Mouse (Mus musculus) liver, postnatal 0 days (tissue): Measurements from ENCODE around the gene Cyp4x1. TPM values are rescaled to one million over a fixed set of nuclear protein-coding genes. Genes with fewer than 3 reads are reported as not detected.

Experiments used
- ATAC-seq: fragments of 200-750 bp; cut with Nextera tagmentation; 2 replicates; pipeline ENCODE4 v1.8.0; 2017; ENCODE audit warnings: mild to moderate bottlenecking, moderate library complexity
- DNase-seq: peaks from one replicate; pipeline ENCODE4 v3.0.0-alpha.2; 2016
- H3K27ac ChIP-seq: fragments of 300-500 bp; sonication (generic); 2 replicates; pipeline ENCODE4 v1.5.1; 2014; ENCODE audit warnings: antibody characterized with exemption, moderate library complexity, mild to moderate bottlenecking, low read depth
- H3K27me3 ChIP-seq: fragments of 300-500 bp; sonication (generic); 2 replicates; pipeline ENCODE4 v1.6.1; 2014; ENCODE audit warnings: low read length, control low read depth, mixed read lengths; ENCODE audit not compliant: insufficient read depth
- H3K36me3 ChIP-seq: fragments of 300-500 bp; sonication (generic); replicated peaks from 2 replicates; pipeline ENCODE4 v1.6.1; 2014; ENCODE audit warnings: mild to moderate bottlenecking, control low read depth, low read length, moderate library complexity, mixed read lengths; ENCODE audit not compliant: insufficient read depth
- H3K4me1 ChIP-seq: fragments of 300-500 bp; sonication (generic); 2 replicates; pipeline ENCODE4 v1.6.1; 2014; ENCODE audit warnings: antibody characterized with exemption, mild to moderate bottlenecking, control low read depth; ENCODE audit not compliant: insufficient read depth
- H3K4me2 ChIP-seq: fragments of 300-500 bp; sonication (generic); 2 replicates; pipeline ENCODE4 v1.6.1; 2014; ENCODE audit warnings: low read depth, mild to moderate bottlenecking, low read length, moderate library complexity, mixed read lengths
- H3K4me3 ChIP-seq: fragments of 300-500 bp; sonication (generic); 2 replicates; pipeline ENCODE4 v1.5.1; 2014; ENCODE audit warnings: low read depth, low read length
- H3K9ac ChIP-seq: fragments of 300-500 bp; sonication (generic); replicated peaks from 2 replicates; pipeline ENCODE4 v1.6.1; 2014; ENCODE audit warnings: mild to moderate bottlenecking, moderate library complexity
- H3K9me3 ChIP-seq: fragments of 300-500 bp; sonication (generic); 2 replicates; pipeline ENCODE4 v1.6.1; 2016; ENCODE audit warnings: mild to moderate bottlenecking, control low read depth, low read length, mixed read lengths
- CTCF ChIP-seq: sonication (generic); IDR thresholded peaks from 2 replicates; pipeline ENCODE4 v1.5.1; 2016; ENCODE audit warnings: antibody characterized with exemption, low read depth
- EP300 ChIP-seq: IDR thresholded peaks from 2 replicates; pipeline ENCODE4 v1.6.1; 2016; ENCODE audit warnings: antibody characterized with exemption, low read depth, mild to moderate bottlenecking
- WGBS: fragments of 180-500 bp; shearing (Covaris S2); extraction: QIAGEN DNeasy Blood & Tissue Kit; methylation state at CpG from one replicate; pipeline ENCODE4 v1.1.7; 2014; ENCODE audit not compliant: insufficient replicate concordance; 5-methylcytosine and 5-hydroxymethylcytosine counted together
- polyA plus RNA-seq: library from polyadenylated mRNA; unstranded; fragments of >200 nt; fragmentation: Nextera tagmentation; extraction: Ambion mirVana; gene quantifications from 2 replicates; pipeline ENCODE4 v1.2.1, GENCODE M21; 2015

Gene Cyp4x1
- polyA plus RNA-seq, 1 experiment from 2014 or later = 0.04 TPM

GRCm38 (mm10) chr4:115093331-115093864, 40.7 kb downstream of the Cyp4x1 start:
- DNase-seq (no peak), ATAC-seq (no peak)
- 86% methylated on average over 4 of the region's 4 CpGs for WGBS
- Histone ChIP-seq H3K4me1 (peaks cover 50% of the 10 kb centered on the region), H3K4me2 (peak overlapping the region; percentile 91; the same call in 1 of the 2 replicates), H3K27ac (no peak overlapping the region), H3K9ac (0 out of 2 replicates have a peak overlapping the region, but pooled peaks have one; percentile 6), H3K9me3 (no peaks in the 10 kb centered on the region), H3K27me3 (no peaks in the 10 kb centered on the region), H3K4me3 (no peak overlapping the region), H3K36me3 (no peaks in the 10 kb centered on the region)
- TF ChIP-seq CTCF (no peak), EP300 (no peak)

- ATAC-seq = no peak
- Histone ChIP-seq H3K4me1 (peaks cover 52% of the 10 kb centered on the region), H3K27me3 (no peaks in the 10 kb centered on the region), H3K4me2 (no peak overlapping the region), H3K9me3 (no peaks in the 10 kb centered on the region), H3K27ac (no peak overlapping the region), H3K9ac (no peak overlapping the region), H3K36me3 (no peaks in the 10 kb centered on the region), H3K4me3 (no peak overlapping the region)
- 72% methylated on average over 3 of the region's 3 CpGs for WGBS
- TF ChIP-seq EP300 (no peak), CTCF (no peak)
- no peak for DNase-seq
Observed at GRCm38 (mm10) chr4:115091806-115092205, 42.3 kb downstream of the Cyp4x1 start.

GRCm38 (mm10) chr4:115090592-115090991, 43.5 kb downstream of the Cyp4x1 start:
- peak overlapping the region; percentile 4; the same call in 1 of the 2 replicates for H3K4me3 ChIP-seq
- H3K36me3 ChIP-seq = no peaks in the 10 kb centered on the region
- no peak for TF ChIP-seq EP300
- TF ChIP-seq CTCF = no peak
- H3K9me3 ChIP-seq = no peaks in the 10 kb centered on the region
- WGBS = 76% methylated on average over 2 of the region's 2 CpGs
- peak overlapping the region; percentile 69 for H3K4me2 ChIP-seq
- no peaks in the 10 kb centered on the region for H3K27me3 ChIP-seq
- H3K9ac ChIP-seq = no peak overlapping the region
- peaks cover 40% of the 10 kb centered on the region for H3K4me1 ChIP-seq
- ATAC-seq (no peak), DNase-seq (no peak)
- H3K27ac ChIP-seq = no peak overlapping the region

GRCm38 (mm10) chr4:115088611-115089338, 45.3 kb downstream of the Cyp4x1 start, which contains the start of gene Pdzk1ip1:
Gene Pdzk1ip1, plus strand, starts transcription at chr4:115088708.
- Histone ChIP-seq H3K9ac (peak within 1 kb of the TSS; percentile 59), H3K36me3 (no peaks in the 10 kb centered on the region), H3K4me3 (peak within 1 kb of the TSS; percentile 41), H3K4me1 (peaks cover 23% of the 10 kb centered on the region), H3K27ac (peak within 1 kb of the TSS; percentile 80), H3K9me3 (no peaks in the 10 kb centered on the region), H3K27me3 (no peaks in the 10 kb centered on the region), H3K4me2 (peak within 1 kb of the TSS; percentile 69)
- TF ChIP-seq EP300 = no peak
- TF ChIP-seq CTCF = no peak
- ATAC-seq (peak; percentile 83), DNase-seq (peak; percentile 47)
- WGBS = 39% methylated on average over 11 of the region's 11 CpGs

- Histone ChIP-seq H3K4me2 (no peak overlapping the region), H3K9me3 (no peaks in the 10 kb centered on the region), H3K4me1 (peaks cover 17% of the 10 kb centered on the region), H3K9ac (no peak overlapping the region), H3K27ac (no peak overlapping the region), H3K27me3 (no peaks in the 10 kb centered on the region), H3K36me3 (no peaks in the 10 kb centered on the region), H3K4me3 (no peak overlapping the region)
- 51% methylated on average over 3 of the region's 3 CpGs for WGBS
- ATAC-seq (no peak), DNase-seq (no peak)
- TF ChIP-seq EP300 (no peak), CTCF (no peak)
Observed at GRCm38 (mm10) chr4:115086763-115087415, 47.2 kb downstream of the Cyp4x1 start.

GRCm38 (mm10) chr4:115086257-115086656, 47.8 kb downstream of the Cyp4x1 start:
- H3K4me2 ChIP-seq = no peak overlapping the region
- no peaks in the 10 kb centered on the region for H3K9me3 ChIP-seq
- no peak overlapping the region for H3K27ac ChIP-seq
- 64% methylated on average over 4 of the region's 4 CpGs for WGBS
- TF ChIP-seq EP300 = no peak
- no peak for TF ChIP-seq CTCF
- no peak for ATAC-seq
- peaks cover 17% of the 10 kb centered on the region for H3K4me1 ChIP-seq
- DNase-seq = no peak
- H3K27me3 ChIP-seq = no peaks in the 10 kb centered on the region
- H3K36me3 ChIP-seq = no peaks in the 10 kb centered on the region
- no peak overlapping the region for H3K4me3 ChIP-seq
- no peak overlapping the region for H3K9ac ChIP-seq
